Mouse (Mus musculus): ENCODE results near the gene Sparcl1. TPM values are rescaled to one million over a fixed set of nuclear protein-coding genes. Genes with fewer than 3 reads are reported as not detected.

Sparcl1 gene
- total and polyA plus RNA-seq, 2 experiments: 3.0 to 4.9 TPM

DNA sequence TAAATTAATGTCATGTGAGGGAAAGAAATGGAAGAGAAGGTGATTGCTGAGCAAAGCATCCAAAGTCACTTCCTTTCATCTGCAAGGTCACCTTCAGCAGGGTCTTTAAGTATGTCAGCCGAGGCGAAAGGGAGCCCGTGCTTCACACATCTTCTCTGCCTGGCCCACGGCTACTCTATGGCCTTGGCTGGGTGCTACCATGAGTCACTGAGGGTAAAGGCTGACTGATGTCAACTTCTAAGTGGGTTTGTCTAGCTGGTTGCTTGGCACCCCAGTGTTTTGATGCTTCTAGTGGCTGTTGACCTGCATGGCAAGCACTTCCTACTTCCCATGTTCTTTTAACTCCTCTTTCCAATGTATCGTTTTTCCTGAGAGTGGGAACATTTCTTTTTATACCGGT, 36.7 kb upstream of the Sparcl1 start:
- Histone ChIP-seq H3K4me3 (ENCODE audit: insufficient read depth, low read depth, low read length) (no peak overlapping the region), H3K9ac (ENCODE audit: low read depth, low read length) (no peak overlapping the region), H3K27me3 (ENCODE audit: control insufficient read depth, insufficient read depth, low read length) (no peaks in the 10 kb centered on the region), H3K36me3 (ENCODE audit: control insufficient read depth, insufficient read depth, low read length) (no peaks in the 10 kb centered on the region), H3K27ac (replicated peaks; ENCODE audit: insufficient read depth, low read depth, low read length) (no peak overlapping the region), H3K79me2 (ENCODE audit: control insufficient read depth, insufficient read depth, low read length) (no peaks in the 10 kb centered on the region), H3K4me1 (ENCODE audit: control insufficient read depth, insufficient read depth, low read length) (no peaks in the 10 kb centered on the region)
- no peak for TF ChIP-seq POLR2A (IDR thresholded peaks at IDR 0.05; ENCODE audit: extremely low read depth, insufficient read depth, low read length)
- DNase-seq (ENCODE audit: extremely low read depth, low read depth, low spot score): no peak
- WGBS: 92% methylated on average over 6 of the region's 6 CpGs

DNA sequence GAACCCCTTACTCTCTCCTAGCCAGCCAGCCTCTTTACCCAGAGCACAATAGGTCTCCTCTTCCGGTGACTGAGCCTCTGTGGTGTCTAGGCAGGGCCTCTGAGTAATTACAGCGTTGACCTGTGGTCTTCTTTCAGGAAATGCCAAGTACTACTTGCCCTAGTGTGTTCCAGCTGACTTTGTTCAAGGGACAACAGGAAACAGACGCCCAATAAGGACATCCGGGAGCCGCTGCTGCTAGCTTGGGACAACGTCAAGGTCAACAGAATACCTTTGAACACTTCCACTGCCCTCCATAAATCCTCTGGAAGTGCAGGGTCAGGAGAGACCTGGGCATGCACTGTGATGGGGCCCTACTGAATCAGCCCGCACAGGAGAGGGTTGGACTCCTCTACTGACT, 35.8 kb upstream of the Sparcl1 start:
- H3K27ac ChIP-seq (replicated peaks; ENCODE audit: insufficient read depth, low read depth, low read length): no peak overlapping the region
- DNase-seq (ENCODE audit: extremely low read depth, low read depth, low spot score): no peak
- no peaks in the 10 kb centered on the region for H3K27me3 ChIP-seq (ENCODE audit: control insufficient read depth, insufficient read depth, low read length)
- no peaks in the 10 kb centered on the region for H3K4me1 ChIP-seq (ENCODE audit: control insufficient read depth, insufficient read depth, low read length)
- H3K79me2 ChIP-seq (ENCODE audit: control insufficient read depth, insufficient read depth, low read length): no peaks in the 10 kb centered on the region
- H3K9ac ChIP-seq (ENCODE audit: low read depth, low read length): no peak overlapping the region
- H3K4me3 ChIP-seq (ENCODE audit: insufficient read depth, low read depth, low read length): no peak overlapping the region
- no peaks in the 10 kb centered on the region for H3K36me3 ChIP-seq (ENCODE audit: control insufficient read depth, insufficient read depth, low read length)
- TF ChIP-seq CTCF (IDR thresholded peaks at IDR 0.05; ENCODE audit: low read depth, low read length): no peak
- no peak for TF ChIP-seq POLR2A (IDR thresholded peaks at IDR 0.05; ENCODE audit: extremely low read depth, insufficient read depth, low read length)
- 52% methylated on average over 7 of the region's 7 CpGs for WGBS

DNA sequence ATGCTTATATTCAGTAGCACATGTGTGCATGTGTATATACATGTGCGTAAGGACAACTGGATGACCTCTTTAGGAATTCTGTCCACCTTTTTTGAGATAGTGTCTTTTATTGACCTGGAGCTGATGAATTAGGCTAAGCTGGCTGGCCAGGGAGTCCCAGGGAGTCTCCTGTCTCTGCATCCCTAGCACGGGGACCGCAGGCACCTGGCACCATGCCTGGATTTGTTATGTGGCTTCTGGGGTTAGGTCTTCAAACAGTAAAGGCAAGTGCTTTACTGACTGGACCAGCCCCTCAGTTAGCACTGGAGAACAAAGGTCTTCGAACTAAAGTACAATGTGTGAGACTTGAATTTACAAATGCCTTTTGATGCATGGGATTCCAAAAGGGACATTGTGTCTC, 30.5 kb upstream of the Sparcl1 start:
- no peaks in the 10 kb centered on the region for H3K79me2 ChIP-seq (ENCODE audit: control insufficient read depth, insufficient read depth, low read length)
- no peak overlapping the region for H3K4me3 ChIP-seq (ENCODE audit: insufficient read depth, low read depth, low read length)
- H3K27me3 ChIP-seq (ENCODE audit: control insufficient read depth, insufficient read depth, low read length): no peaks in the 10 kb centered on the region
- H3K4me1 ChIP-seq (ENCODE audit: control insufficient read depth, insufficient read depth, low read length): no peaks in the 10 kb centered on the region
- TF ChIP-seq CTCF (IDR thresholded peaks at IDR 0.05; ENCODE audit: low read depth, low read length) (no peak), POLR2A (IDR thresholded peaks at IDR 0.05; ENCODE audit: extremely low read depth, insufficient read depth, low read length) (no peak)
- DNase-seq (ENCODE audit: extremely low read depth, low read depth, low spot score): no peak
- H3K27ac ChIP-seq (replicated peaks; ENCODE audit: insufficient read depth, low read depth, low read length): no peak overlapping the region
- H3K9ac ChIP-seq (ENCODE audit: low read depth, low read length): no peak overlapping the region
- H3K36me3 ChIP-seq (ENCODE audit: control insufficient read depth, insufficient read depth, low read length): no peaks in the 10 kb centered on the region
- 81% methylated on average over 4 of the region's 4 CpGs for WGBS

DNA sequence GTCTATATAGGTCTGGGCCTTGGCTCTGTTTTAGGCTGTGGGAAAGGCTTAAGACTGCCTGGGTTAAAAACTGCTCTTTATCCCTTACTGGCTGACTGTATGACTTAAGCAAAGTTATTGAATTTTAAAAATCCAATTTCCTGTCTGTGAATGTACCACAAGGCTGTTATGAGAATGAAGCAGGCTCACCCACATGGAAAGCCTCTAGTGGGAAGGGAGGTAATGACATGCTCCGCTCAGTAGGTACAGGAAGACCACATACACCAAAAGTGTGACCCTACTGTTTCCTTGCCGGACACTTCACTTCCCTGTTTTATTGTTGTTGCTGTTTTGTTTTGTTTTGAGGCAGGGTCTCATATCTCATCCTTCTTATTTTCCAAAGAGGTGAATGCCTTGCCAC, 27.5 kb upstream of the Sparcl1 start:
- H3K4me1 ChIP-seq (ENCODE audit: control insufficient read depth, insufficient read depth, low read length): no peaks in the 10 kb centered on the region
- TF ChIP-seq CTCF (IDR thresholded peaks at IDR 0.05; ENCODE audit: low read depth, low read length) (no peak), POLR2A (IDR thresholded peaks at IDR 0.05; ENCODE audit: extremely low read depth, insufficient read depth, low read length) (no peak)
- no peak overlapping the region for H3K27ac ChIP-seq (replicated peaks; ENCODE audit: insufficient read depth, low read depth, low read length)
- DNase-seq (ENCODE audit: extremely low read depth, low read depth, low spot score): no peak
- WGBS: 76% methylated on average over 2 of the region's 2 CpGs
- no peaks in the 10 kb centered on the region for H3K79me2 ChIP-seq (ENCODE audit: control insufficient read depth, insufficient read depth, low read length)
- H3K27me3 ChIP-seq (ENCODE audit: control insufficient read depth, insufficient read depth, low read length): no peaks in the 10 kb centered on the region
- no peaks in the 10 kb centered on the region for H3K36me3 ChIP-seq (ENCODE audit: control insufficient read depth, insufficient read depth, low read length)
- H3K9ac ChIP-seq (ENCODE audit: low read depth, low read length): no peak overlapping the region
- no peak overlapping the region for H3K4me3 ChIP-seq (ENCODE audit: insufficient read depth, low read depth, low read length)

- H3K4me3 ChIP-seq (ENCODE audit: insufficient read depth, low read depth, low read length): no peak overlapping the region
- H3K27me3 ChIP-seq (ENCODE audit: control insufficient read depth, insufficient read depth, low read length): no peaks in the 10 kb centered on the region; the same call in 1 of the 2 replicates
- WGBS: 78% methylated on average over 10 of the region's 10 CpGs
Measured at GRCm38 (mm10) chr5:104137920-104138541, 24.5 kb upstream of the Sparcl1 start.

DNA sequence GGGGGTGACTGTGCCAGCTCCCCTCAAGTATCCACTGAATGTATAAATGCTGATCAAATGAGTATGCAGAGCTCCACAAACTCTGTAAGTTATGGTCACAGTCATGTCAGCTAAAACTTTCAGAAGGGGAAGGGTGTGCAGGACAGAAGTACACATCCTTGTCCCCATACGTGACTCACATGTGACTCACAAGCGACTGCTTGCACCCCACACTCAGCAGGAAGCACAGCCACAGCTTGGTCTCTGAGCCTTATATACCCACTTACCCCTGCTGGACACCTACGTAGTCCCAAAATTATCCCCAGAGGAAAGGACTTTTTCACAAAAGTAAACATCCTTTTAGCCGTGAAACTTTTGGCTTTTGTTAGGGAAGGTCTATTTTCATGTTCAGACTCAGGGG, 20.2 kb upstream of the Sparcl1 start:
- WGBS: 64% methylated on average over 4 of the region's 4 CpGs
- H3K79me2 ChIP-seq (ENCODE audit: control insufficient read depth, insufficient read depth, low read length): no peaks in the 10 kb centered on the region
- H3K4me3 ChIP-seq (ENCODE audit: insufficient read depth, low read depth, low read length): no peak overlapping the region
- no peak for DNase-seq (ENCODE audit: extremely low read depth, low read depth, low spot score)
- no peak for TF ChIP-seq CTCF (IDR thresholded peaks at IDR 0.05; ENCODE audit: low read depth, low read length)
- no peak for TF ChIP-seq POLR2A (IDR thresholded peaks at IDR 0.05; ENCODE audit: extremely low read depth, insufficient read depth, low read length)
- H3K27ac ChIP-seq (replicated peaks; ENCODE audit: insufficient read depth, low read depth, low read length): no peak overlapping the region
- H3K27me3 ChIP-seq (ENCODE audit: control insufficient read depth, insufficient read depth, low read length): no peaks in the 10 kb centered on the region; the same call in 1 of the 2 replicates
- H3K4me1 ChIP-seq (ENCODE audit: control insufficient read depth, insufficient read depth, low read length): no peaks in the 10 kb centered on the region
- no peak overlapping the region for H3K9ac ChIP-seq (ENCODE audit: low read depth, low read length)
- H3K36me3 ChIP-seq (ENCODE audit: control insufficient read depth, insufficient read depth, low read length): no peaks in the 10 kb centered on the region

More at GRCm38 (mm10) chr5:104137920-104138541, 24.5 kb upstream of the Sparcl1 start:
- Histone ChIP-seq H3K4me1 (ENCODE audit: control insufficient read depth, insufficient read depth, low read length) (no peaks in the 10 kb centered on the region), H3K79me2 (ENCODE audit: control insufficient read depth, insufficient read depth, low read length) (no peaks in the 10 kb centered on the region), H3K27ac (replicated peaks; ENCODE audit: insufficient read depth, low read depth, low read length) (no peak overlapping the region), H3K9ac (ENCODE audit: low read depth, low read length) (no peak overlapping the region), H3K36me3 (ENCODE audit: control insufficient read depth, insufficient read depth, low read length) (no peaks in the 10 kb centered on the region)
- TF ChIP-seq POLR2A (IDR thresholded peaks at IDR 0.05; ENCODE audit: extremely low read depth, insufficient read depth, low read length): no peak
- TF ChIP-seq CTCF (IDR thresholded peaks at IDR 0.05; ENCODE audit: low read depth, low read length): no peak
- DNase-seq (ENCODE audit: extremely low read depth, low read depth, low spot score): no peak

Data from liver, adult 2 months (tissue).